Mouse (Mus musculus) liver, adult 2 months (tissue): ENCODE measurements around the gene Mark3.

Source experiments
- CTCF ChIP-seq: fragments of 200-500 bp; IDR thresholded peaks from 2 replicates; pipeline ENCODE4 v1.5.1; 2011; ENCODE audit warnings: low read depth, low read length, control low read depth
- POLR2A ChIP-seq: fragments of 200-500 bp; IDR thresholded peaks from 2 replicates; pipeline ENCODE4 v1.6.1; 2011; ENCODE audit warnings: low read length, control low read depth; ENCODE audit not compliant: insufficient read depth; ENCODE audit errors: extremely low read depth

DNA sequence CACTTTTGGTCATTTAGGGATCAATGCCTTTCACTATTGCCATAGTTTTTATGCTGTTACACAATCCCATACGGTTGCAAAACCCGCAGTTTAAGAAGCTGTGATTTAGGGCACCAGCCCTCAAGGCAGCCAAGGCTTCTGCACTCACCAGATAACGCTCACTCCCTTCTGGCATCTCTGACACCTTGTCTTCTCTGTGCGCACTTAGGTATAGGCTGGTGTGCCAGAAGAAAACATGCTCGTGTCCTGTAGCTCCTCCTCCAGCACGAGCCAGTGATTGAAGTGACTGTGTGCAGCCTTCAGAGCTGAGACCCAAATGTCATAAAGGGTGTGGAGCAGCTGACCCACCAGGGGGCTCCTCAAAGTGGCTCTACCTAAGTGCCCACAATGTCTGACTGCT lies 39.0 kb upstream of the Mark3 start:
- TF ChIP-seq POLR2A: no peak
- no peak for TF ChIP-seq CTCF
